Mouse (Mus musculus) gastrocnemius, adult 18-20 months (tissue): ENCODE results near the gene 1520401A03Rik. TPM values are rescaled to one million over a fixed set of nuclear protein-coding genes. Genes with fewer than 3 reads are reported as not detected.
"Not testable (repeated sequence)": the region's sequence is repeated elsewhere in the genome, so short reads cannot be mapped to it uniquely, and the experiment has no call there.

ENCODE experiments used
- DNase-seq: peaks from one replicate; pipeline ENCODE4 v3.0.0; 2021; ENCODE audit warnings: low spot score
- long read RNA-seq, 2 experiments: library from polyadenylated mRNA; stranded (forward); transcript quantifications; one replicate each; pipeline ENCODE4 v2.0.0; 2021
- total RNA-seq, 2 experiments: library from RNA; stranded (reverse); gene quantifications; 2 replicates each; pipeline ENCODE4 v1.2.3; 2021

1520401A03Rik gene
- not detected for total RNA-seq
- long read RNA-seq, experiment 1 = 0 reads
- long read RNA-seq, experiment 2 = 0 reads

DNA sequence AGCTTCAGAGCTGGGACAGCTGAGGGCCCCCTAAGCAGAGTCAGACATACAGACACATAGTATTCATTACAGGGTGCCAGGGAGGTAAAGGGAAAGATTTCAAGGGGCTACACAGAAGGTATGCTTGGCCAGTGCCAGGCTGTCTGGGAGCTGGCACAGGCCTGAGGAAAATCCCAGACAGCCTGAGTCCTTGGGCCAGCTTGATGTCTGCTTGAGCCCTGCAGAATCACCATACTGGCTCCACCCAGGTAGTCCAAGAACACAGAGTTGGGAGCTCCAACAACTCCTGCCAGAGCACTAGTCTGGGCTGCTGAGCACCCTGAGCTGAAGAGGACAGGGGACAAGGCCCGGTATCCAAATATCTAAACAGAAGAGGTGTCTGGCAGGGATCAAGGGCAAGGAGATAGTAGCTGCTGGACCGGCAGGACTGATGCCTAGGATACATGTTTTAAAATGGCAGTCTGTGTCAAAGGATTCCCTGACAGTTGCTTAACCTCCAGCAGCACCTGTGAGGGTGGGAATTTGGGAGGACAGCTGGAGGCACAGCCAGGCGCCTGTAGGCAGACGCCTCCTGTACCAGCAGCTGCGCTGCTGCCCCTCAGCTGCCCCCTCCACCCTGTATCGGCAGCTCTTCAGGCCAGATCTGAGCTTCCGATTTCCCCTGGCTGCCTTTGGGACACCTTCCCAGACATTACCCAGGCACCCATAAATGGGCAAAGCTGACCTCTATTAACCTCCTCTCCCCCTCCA is at the start of gene 1520401A03Rik:
1520401A03Rik (minus strand) TSS at position 408 of the 750 bp plus-strand sequence.
- DNase-seq = no peak

DNA sequence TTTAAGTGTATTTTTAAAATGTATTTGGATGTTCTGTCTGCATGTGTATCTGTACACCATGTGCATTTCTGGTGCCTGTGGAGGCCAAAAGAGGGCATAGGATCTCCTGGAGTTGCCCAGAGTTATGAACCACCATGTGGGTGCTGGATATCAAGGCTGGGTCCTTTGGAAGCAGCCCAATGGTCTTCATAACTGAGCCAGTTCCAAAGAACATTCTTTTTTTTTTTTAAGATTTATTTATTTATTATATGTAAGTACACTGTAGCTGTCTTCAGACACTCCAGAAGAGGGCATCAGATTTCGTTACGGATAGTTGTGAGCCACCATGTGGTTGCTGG is 49.6 kb upstream of the 1520401A03Rik start:
- not testable (repeated sequence) for DNase-seq

DNA sequence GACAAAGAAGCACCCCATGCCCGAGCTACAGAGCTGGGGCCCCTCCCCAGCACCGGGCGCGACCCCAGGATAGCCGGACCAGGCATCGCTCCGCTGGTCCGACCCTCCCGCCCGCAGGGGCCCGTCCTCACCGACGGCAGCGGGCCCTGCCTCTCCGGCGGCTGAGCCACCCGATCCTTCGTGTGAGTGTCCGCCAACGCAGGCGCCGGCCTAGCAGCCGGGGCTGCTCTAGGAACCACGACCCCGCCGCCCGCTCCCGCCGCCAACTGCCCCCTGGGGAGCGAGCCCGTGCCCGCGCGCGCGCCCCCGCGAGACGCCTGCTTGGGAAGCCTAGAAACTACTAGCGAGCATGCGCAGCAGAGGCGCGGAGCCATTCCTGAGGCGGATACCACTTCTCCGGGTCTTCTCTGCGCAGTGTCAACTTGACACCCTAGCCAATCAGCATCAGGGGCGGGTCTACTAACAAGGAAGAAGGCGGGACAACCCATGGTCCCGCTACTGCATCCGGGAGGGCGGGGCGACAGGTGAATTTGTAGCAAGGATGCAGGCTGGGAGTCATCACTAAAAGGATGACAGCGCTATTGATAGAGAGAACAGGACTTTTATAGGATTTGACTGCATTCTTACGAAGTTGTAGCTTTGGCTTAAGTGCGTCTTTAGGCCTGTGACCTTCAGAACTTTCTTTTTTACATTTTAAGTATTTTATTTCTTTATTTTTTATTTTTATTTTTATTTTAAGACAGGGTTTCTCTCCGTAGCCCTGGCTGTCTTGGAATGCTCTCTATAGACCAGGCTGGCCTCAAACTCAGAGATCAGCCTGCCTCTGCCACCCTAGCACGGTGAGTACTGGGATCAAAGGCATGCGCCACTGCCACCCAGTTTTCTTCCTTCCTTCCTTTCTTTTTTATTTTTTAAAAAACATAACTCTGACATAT is 49.0 kb upstream of the 1520401A03Rik start, which contains the start of gene Flywch1:
Flywch1 (minus strand) TSS at position 319 of the 935 bp plus-strand sequence.
- DNase-seq = peak; percentile 98

- DNase-seq = peak; percentile 27
Measured at GRCm38 (mm10) chr17:23770896-23771283, 48.3 kb upstream of the 1520401A03Rik start.

DNA sequence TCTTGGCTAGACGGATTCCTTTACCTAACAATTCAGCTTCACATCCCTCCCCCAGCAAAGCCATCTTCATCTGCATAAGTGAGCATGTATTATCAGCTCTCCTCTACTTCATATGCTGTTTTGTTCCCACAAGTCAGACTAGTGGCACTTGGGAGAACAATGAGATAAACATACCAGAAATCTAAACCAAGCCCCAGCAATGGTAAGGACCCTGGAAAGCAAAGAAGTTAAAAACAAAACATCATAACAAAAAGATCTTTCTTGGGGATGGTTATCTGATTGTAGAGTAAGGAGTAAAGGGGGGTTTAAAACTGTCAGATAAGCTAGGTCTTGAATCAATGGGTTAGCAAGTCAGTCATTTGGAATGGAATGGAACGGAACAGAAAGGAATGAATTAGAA is 47.9 kb upstream of the 1520401A03Rik start:
- no peak for DNase-seq

DNA sequence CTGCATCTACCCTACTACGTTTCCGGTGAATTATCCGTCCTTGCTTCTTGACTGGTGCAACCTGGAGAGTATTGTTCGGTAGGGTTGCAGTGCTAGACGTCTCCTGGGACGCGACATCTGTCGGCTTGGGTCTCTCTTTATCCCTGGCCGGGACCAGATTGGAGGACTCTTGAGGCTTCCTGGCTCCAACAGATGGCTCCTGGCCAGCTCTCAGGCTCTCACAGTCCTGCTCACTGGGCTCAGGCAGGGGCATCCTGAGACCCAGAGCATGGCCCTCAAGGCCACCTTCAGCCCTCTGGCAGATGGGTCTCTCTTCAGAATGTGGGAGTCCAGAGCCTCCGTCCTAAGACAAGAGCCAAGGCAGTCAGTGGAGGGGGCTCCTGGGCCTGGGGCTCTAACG is 40.4 kb upstream of the 1520401A03Rik start:
- no peak for DNase-seq

DNA sequence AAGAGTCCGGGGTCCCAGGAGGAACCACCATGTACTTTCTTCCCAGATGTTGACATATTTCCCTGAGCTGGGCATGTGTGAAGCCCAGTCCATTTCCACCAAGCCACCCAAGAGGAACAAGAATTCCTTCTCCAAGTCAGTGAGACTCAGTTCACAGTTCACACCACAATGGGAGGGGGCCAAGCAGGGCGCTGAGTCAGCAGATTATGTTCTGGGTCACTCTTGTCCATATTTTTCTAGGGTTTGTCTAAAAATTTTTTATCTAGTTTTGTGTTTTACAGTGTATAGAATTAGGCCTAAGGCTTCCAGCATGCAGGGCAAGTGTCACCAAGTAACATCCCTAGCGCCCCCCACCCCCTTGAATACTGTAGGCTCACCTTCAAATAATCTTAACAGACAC is 38.6 kb upstream of the 1520401A03Rik start:
- no peak for DNase-seq

DNA sequence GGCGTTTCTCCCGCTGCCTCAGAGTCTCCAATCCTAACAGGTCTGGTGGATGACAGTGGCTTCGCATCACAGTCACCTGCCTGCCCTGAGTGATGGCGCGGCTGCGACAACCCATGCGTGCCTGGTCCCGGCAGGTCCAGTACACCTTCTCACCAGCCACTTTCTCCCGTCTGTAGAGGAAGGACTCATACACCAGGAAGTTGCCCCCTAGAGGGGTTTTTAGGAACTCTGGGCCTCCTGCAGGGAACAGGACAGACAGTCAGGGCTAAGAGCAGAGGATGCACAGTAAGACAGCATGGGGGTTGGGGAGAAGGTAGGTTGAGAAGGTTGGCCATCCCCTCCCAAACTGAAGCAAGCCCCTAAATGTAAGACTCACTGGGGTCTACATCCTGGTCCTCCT is 37.6 kb upstream of the 1520401A03Rik start:
- no peak for DNase-seq

DNA sequence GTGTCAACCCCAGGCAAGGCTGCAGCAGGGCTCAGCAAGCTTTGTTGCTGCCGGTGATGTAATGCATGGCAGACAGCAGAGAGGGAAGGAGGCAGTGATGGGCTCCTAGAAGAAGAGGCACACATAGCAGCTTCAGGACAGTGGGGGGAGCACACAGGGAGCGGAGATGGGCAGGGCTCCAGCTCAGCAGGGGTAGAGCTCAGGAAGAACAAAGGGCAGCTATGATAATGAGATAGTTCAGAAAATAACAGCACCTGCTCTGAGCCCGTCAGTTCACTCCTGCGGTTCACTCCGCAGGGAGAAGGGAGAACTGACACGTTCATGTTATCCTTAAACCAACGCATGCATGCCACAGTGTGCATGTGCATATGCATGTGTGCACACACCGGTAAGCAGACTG is 36.2 kb upstream of the 1520401A03Rik start:
- no peak for DNase-seq

GRCm38 (mm10) chr17:23757581-23757980 is 35.0 kb upstream of the 1520401A03Rik start:
- no peak for DNase-seq

DNA sequence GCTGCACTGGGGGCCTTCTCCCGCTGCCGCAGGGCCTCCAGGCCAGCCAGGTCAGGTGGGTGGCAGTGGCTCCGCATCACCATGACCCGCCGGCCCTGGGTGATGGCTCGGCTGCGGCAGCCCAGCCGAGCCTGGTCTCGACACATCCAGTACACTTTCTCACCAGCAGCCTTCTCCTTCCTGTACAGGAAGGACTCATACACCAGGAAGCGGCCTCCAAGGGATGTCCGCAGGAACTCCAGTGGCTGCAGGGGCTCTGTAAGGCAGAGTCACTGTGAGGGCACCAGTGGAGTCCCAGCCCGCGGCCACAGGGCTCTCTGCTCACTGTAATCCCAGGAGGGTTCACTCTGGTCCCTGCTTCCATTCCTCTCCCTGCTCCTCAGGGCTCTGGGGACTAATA is 33.1 kb upstream of the 1520401A03Rik start:
- no peak for DNase-seq

- DNase-seq = no peak
Measured at GRCm38 (mm10) chr17:23749400-23750191, 27.0 kb upstream of the 1520401A03Rik start.

GRCm38 (mm10) chr17:23748631-23749391 is 26.2 kb upstream of the 1520401A03Rik start:
- peak; percentile 90 for DNase-seq

DNA sequence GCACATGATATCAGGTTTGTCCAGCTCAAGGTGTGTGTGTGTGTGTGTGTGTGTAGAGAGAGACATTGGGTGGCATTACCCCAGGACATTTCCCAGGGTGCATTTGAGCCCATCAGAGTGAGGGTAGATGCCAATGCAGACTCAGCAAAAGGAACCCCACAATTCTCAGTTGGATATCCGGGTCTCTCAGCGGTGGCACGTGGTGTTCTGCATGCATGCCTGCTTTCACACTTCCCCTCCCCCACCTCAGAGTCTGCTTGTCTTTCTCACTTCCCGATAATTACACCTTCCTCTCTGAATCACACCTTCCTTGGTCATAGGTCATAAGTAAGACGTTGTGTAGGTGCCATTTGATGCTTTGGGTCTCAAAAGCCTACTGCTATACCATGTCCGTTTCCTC is 25.4 kb upstream of the 1520401A03Rik start:
- DNase-seq = no peak

DNA sequence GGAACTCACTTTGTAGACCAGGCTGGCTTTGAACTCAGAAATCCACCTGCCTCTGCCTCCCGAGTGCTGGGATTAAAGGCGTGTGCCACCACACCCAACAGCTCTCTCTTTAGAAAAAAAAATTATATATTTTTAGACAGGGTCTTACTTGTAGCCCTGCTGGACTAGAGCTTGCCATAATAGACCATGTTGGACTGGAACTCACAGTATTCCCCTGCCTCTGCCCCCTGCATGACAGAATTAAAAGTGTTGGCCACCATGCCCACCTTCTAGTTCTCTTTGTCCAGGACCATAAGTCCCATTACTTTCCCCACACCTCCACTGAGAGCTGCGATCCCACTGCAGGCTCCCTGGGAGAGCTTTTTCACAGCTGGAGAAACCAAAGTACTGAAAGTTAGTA is 24.9 kb upstream of the 1520401A03Rik start:
- DNase-seq = no peak

DNA sequence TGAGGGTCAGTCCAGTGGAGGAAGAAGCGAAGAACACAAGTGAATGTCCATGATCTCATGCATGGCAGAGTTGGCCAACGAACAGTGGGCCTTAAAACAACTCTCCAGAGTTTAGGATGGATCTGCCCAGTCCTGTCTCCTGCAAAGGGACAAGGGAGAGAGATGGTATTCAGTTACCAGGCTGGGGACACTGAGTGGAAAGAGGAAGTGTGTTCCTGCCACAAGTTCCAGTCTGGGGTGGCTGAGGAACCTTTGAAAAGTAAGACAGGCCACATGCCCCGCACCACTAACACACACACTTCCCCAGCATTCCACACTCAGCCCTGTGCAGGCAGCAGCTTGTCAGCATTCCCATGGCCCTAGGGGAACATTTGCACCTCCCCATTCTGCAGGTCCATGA is 24.2 kb upstream of the 1520401A03Rik start:
- no peak for DNase-seq

- DNase-seq = no peak
Measured at GRCm38 (mm10) chr17:23746311-23746710, 23.7 kb upstream of the 1520401A03Rik start.

- DNase-seq = no peak
Measured at GRCm38 (mm10) chr17:23745301-23746251, 23.0 kb upstream of the 1520401A03Rik start, which contains the start of gene Kremen2. Kremen2 (minus strand) TSS chr17:23745833.

DNA sequence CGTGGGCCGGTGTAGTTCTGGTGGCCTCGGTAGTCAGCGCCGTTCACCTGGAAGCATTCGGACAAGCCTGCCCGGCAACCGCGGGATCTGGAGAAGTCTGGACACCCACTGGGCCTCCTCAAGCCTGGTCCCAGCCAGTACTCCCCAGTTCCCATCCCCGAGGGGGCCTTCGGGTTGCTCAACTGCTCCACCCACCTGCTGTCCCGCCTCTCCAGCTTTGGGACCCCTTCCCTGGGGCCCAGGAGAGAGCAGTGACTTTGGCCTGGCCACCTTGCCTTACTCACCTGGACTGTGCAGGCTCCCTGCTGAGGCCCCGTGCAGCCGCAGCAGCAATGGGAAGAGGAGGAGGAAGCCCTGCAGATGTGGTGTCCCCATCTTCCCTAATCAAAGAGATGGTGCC is 22.1 kb upstream of the 1520401A03Rik start:
- DNase-seq = no peak

- DNase-seq = no peak
Measured at GRCm38 (mm10) chr17:23744076-23744475, 21.5 kb upstream of the 1520401A03Rik start.
